Mouse (Mus musculus) intestine, postnatal 0 days (tissue): ENCODE measurements at regions not wholly inside any gene's neighbourhood (a gene's known extent, or its start where the extent isn't known, plus 50 kb on each side); places are given as distances from the start of the nearest gene placed in this dataset.

Source experiments
- ATAC-seq: fragments of 200-750 bp; cut with Nextera tagmentation; 2 replicates; pipeline ENCODE4 v1.8.0; 2017; ENCODE audit warnings: mild to moderate bottlenecking, moderate TSS enrichment, moderate library complexity
- H3K27ac ChIP-seq: fragments of 300-500 bp; sonication (generic); 2 replicates; pipeline ENCODE4 v1.5.1; 2014; ENCODE audit warnings: mild to moderate bottlenecking, low read depth, low read length, moderate library complexity
- H3K27me3 ChIP-seq: fragments of 300-500 bp; sonication (generic); replicated peaks from 2 replicates; pipeline ENCODE4 v1.6.1; 2014; ENCODE audit warnings: low read length, mixed read lengths; ENCODE audit not compliant: control insufficient read depth, insufficient read depth
- H3K36me3 ChIP-seq: fragments of 300-500 bp; sonication (generic); 2 replicates; pipeline ENCODE4 v1.6.1; 2014; ENCODE audit warnings: mild to moderate bottlenecking, moderate library complexity; ENCODE audit not compliant: control insufficient read depth, insufficient read depth
- H3K4me1 ChIP-seq: fragments of 300-500 bp; sonication (generic); replicated peaks from 2 replicates; pipeline ENCODE4 v1.6.1; 2014; ENCODE audit warnings: antibody characterized with exemption, low read length, mixed read lengths; ENCODE audit not compliant: control insufficient read depth, insufficient read depth
- H3K4me2 ChIP-seq: fragments of 300-500 bp; sonication (generic); replicated peaks from 2 replicates; pipeline ENCODE4 v1.6.1; 2014; ENCODE audit warnings: low read depth, mild to moderate bottlenecking, moderate library complexity
- H3K4me3 ChIP-seq: fragments of 300-500 bp; sonication (generic); 2 replicates; pipeline ENCODE4 v1.5.1; 2014; ENCODE audit warnings: low read depth, low read length
- H3K9ac ChIP-seq: fragments of 300-500 bp; sonication (generic); 2 replicates; pipeline ENCODE4 v1.6.1; 2014; ENCODE audit warnings: mild to moderate bottlenecking, low read depth, low read length
- H3K9me3 ChIP-seq: fragments of 300-500 bp; sonication (generic); 2 replicates; pipeline ENCODE4 v1.6.1; 2016; ENCODE audit warnings: mixed run types; ENCODE audit not compliant: control insufficient read depth
- CTCF ChIP-seq: sonication (generic); IDR thresholded peaks from 2 replicates; pipeline ENCODE4 v1.5.1; 2016; ENCODE audit warnings: low read depth, mild to moderate bottlenecking, control low read depth, antibody characterized with exemption, moderate library complexity
- WGBS: fragments of 180-500 bp; shearing (Covaris S2); extraction: QIAGEN DNeasy Blood & Tissue Kit; methylation state at CpG from one replicate; pipeline ENCODE4 v1.1.7; 2014; 5-methylcytosine and 5-hydroxymethylcytosine counted together

GRCm38 (mm10) chr2:128312659-128313581 lies 187.1 kb downstream of the Bcl2l11 start:
- Histone ChIP-seq H3K27ac (no peak overlapping the region), H3K9ac (0 out of 2 replicates have a peak overlapping the region, but pooled peaks have one; percentile 4), H3K27me3 (no peaks in the 10 kb centered on the region), H3K4me2 (peak overlapping the region; percentile 63), H3K4me3 (no peak overlapping the region), H3K9me3 (no peaks in the 10 kb centered on the region), H3K4me1 (peaks cover 8% of the 10 kb centered on the region; the same call in 1 of the 2 replicates), H3K36me3 (no peaks in the 10 kb centered on the region)
- TF ChIP-seq CTCF, result 0 out of 2 replicates have a peak, but pooled peaks have one; percentile 10
- 71% methylated on average over 11 of the region's 12 CpGs for WGBS
- peak; percentile 40 for ATAC-seq

- TF ChIP-seq CTCF, result no peak
- H3K27me3 ChIP-seq, result no peaks in the 10 kb centered on the region
- whole genome bisulfite sequencing, result 60% methylated on average over 2 of the region's 2 CpGs
- no peak overlapping the region for H3K27ac ChIP-seq
- H3K9me3 ChIP-seq, result no peaks in the 10 kb centered on the region
- H3K4me3 ChIP-seq, result no peak overlapping the region
- H3K4me2 ChIP-seq, result no peak overlapping the region
- peaks cover 8% of the 10 kb centered on the region; the same call in 1 of the 2 replicates for H3K4me1 ChIP-seq
- no peak for ATAC-seq
- no peaks in the 10 kb centered on the region for H3K36me3 ChIP-seq
- H3K9ac ChIP-seq, result no peak overlapping the region
These were observed 187.7 kb downstream of the Bcl2l11 start for GRCm38 (mm10) chr2:128313582-128313918.

GRCm38 (mm10) chr2:128313948-128314347 lies 188.1 kb downstream of the Bcl2l11 start:
- no peak overlapping the region for H3K4me2 ChIP-seq
- H3K4me3 ChIP-seq, result no peak overlapping the region
- 79% methylated on average over 1 of the region's 1 CpGs for WGBS
- TF ChIP-seq CTCF, result no peak
- H3K27ac ChIP-seq, result no peak overlapping the region
- no peak for ATAC-seq
- H3K9ac ChIP-seq, result no peak overlapping the region
- no peaks in the 10 kb centered on the region for H3K27me3 ChIP-seq
- no peaks in the 10 kb centered on the region for H3K9me3 ChIP-seq
- H3K36me3 ChIP-seq, result no peaks in the 10 kb centered on the region
- H3K4me1 ChIP-seq, result peaks cover 8% of the 10 kb centered on the region; the same call in 1 of the 2 replicates

- Histone ChIP-seq H3K4me3 (no peak overlapping the region), H3K4me2 (no peak overlapping the region), H3K9me3 (no peaks in the 10 kb centered on the region), H3K9ac (no peak overlapping the region), H3K36me3 (no peaks in the 10 kb centered on the region), H3K4me1 (peaks cover 8% of the 10 kb centered on the region; the same call in 1 of the 2 replicates), H3K27ac (no peak overlapping the region), H3K27me3 (no peaks in the 10 kb centered on the region)
- TF ChIP-seq CTCF, result no peak
- 51% methylated on average over 2 of the region's 2 CpGs for whole genome bisulfite sequencing
- no peak for ATAC-seq
These were observed 190.7 kb downstream of the Bcl2l11 start for GRCm38 (mm10) chr2:128316516-128316915.

- no peaks in the 10 kb centered on the region for H3K36me3 ChIP-seq
These were observed 192.4 kb downstream of the Bcl2l11 start for GRCm38 (mm10) chr2:128318266-128318665.

GRCm38 (mm10) chr2:128318956-128319355 lies 193.1 kb downstream of the Bcl2l11 start:
- Histone ChIP-seq H3K36me3 (no peaks in the 10 kb centered on the region), H3K4me3 (no peak overlapping the region), H3K27me3 (no peaks in the 10 kb centered on the region), H3K4me2 (no peak overlapping the region), H3K9me3 (no peaks in the 10 kb centered on the region), H3K27ac (no peak overlapping the region), H3K4me1 (no peaks in the 10 kb centered on the region), H3K9ac (no peak overlapping the region)
- ATAC-seq, result no peak
- 70% methylated on average over 5 of the region's 5 CpGs for WGBS
- TF ChIP-seq CTCF, result no peak

More at GRCm38 (mm10) chr2:128318266-128318665, 192.4 kb downstream of the Bcl2l11 start:
- H3K4me2 ChIP-seq, result no peak overlapping the region
- no peak for TF ChIP-seq CTCF
- no peaks in the 10 kb centered on the region for H3K27me3 ChIP-seq
- H3K27ac ChIP-seq, result no peak overlapping the region
- WGBS, result 74% methylated on average over 4 of the region's 4 CpGs
- no peak overlapping the region for H3K4me3 ChIP-seq
- no peak for ATAC-seq
- H3K9ac ChIP-seq, result no peak overlapping the region
- no peaks in the 10 kb centered on the region for H3K9me3 ChIP-seq
- H3K4me1 ChIP-seq, result no peaks in the 10 kb centered on the region
